Mouse (Mus musculus): ENCODE results near the gene Frmd3. TPM values are rescaled to one million over a fixed set of nuclear protein-coding genes. Genes with fewer than 3 reads are reported as not detected.

Frmd3 gene
- polyA plus RNA-seq, 1 experiment from 2014 or later = 0.32 TPM

Other genes starting within 250 kb of the Frmd3 start
- gene Rasef, start 222.4 kb upstream of the Frmd3 start, polyA plus RNA-seq (2015; fragmentation: Nextera tagmentation; extraction: Ambion mirVana) = 0.81 and 0.86 TPM in 2 replicates
- gene Gm11758, start 137.2 kb upstream of the Frmd3 start, polyA plus RNA-seq (2015; fragmentation: Nextera tagmentation; extraction: Ambion mirVana) = not detected in 2 replicates
- gene Gm11757, start 122.3 kb upstream of the Frmd3 start, polyA plus RNA-seq (2015; fragmentation: Nextera tagmentation; extraction: Ambion mirVana) = not detected in 2 replicates
- gene Gm13871, start 107.5 kb upstream of the Frmd3 start, polyA plus RNA-seq (2015; fragmentation: Nextera tagmentation; extraction: Ambion mirVana) = not detected in 2 replicates
- gene Gm11756, start 92.7 kb upstream of the Frmd3 start, polyA plus RNA-seq (2015; fragmentation: Nextera tagmentation; extraction: Ambion mirVana) = not detected in 2 replicates
- 1.7 and 2.4 TPM in 2 replicates for gene 2310002L09Rik, start 62.6 kb upstream of the Frmd3 start, polyA plus RNA-seq (2015; fragmentation: Nextera tagmentation; extraction: Ambion mirVana)
- 12.2 and 12.3 TPM in 2 replicates for gene Kdm4c, start 229.1 kb downstream of the Frmd3 start, polyA plus RNA-seq (2015; fragmentation: Nextera tagmentation; extraction: Ambion mirVana)